Mouse (Mus musculus) heart, embryonic 10.5 days (tissue): ENCODE measurements around the gene Snd1. TPM values are rescaled to one million over a fixed set of nuclear protein-coding genes. Genes with fewer than 3 reads are reported as not detected.

Experiments used
- DNase-seq: peaks from one replicate; pipeline ENCODE4 v3.0.0-alpha.2; 2017; ENCODE audit warnings: low spot score
- H3K27ac ChIP-seq: fragments of 300-500 bp; sonication (generic); 2 replicates; pipeline ENCODE4 v1.5.1; 2016; ENCODE audit warnings: mild to moderate bottlenecking
- H3K27me3 ChIP-seq: fragments of 300-500 bp; sonication (generic); 2 replicates; pipeline ENCODE4 v1.6.1; 2016; ENCODE audit warnings: mild to moderate bottlenecking; ENCODE audit not compliant: poor library complexity, insufficient read depth, severe bottlenecking
- H3K36me3 ChIP-seq: fragments of 300-500 bp; sonication (generic); 2 replicates; pipeline ENCODE4 v1.6.1; 2016; ENCODE audit warnings: mild to moderate bottlenecking, moderate library complexity
- H3K4me1 ChIP-seq: fragments of 300-500 bp; sonication (generic); 2 replicates; pipeline ENCODE4 v1.6.1; 2016; ENCODE audit warnings: mild to moderate bottlenecking
- H3K4me3 ChIP-seq: fragments of 300-500 bp; sonication (generic); 2 replicates; pipeline ENCODE4 v1.5.1; 2016; ENCODE audit warnings: mild to moderate bottlenecking, moderate library complexity
- H3K9me3 ChIP-seq: fragments of 300-500 bp; sonication (generic); 2 replicates; pipeline ENCODE4 v1.6.1; 2016; ENCODE audit warnings: mild to moderate bottlenecking, moderate library complexity
- WGBS: fragments of 180-500 bp; shearing (Covaris S2); methylation state at CpG from one replicate; pipeline ENCODE4 v1.1.7; 2016; 5-methylcytosine and 5-hydroxymethylcytosine counted together
- polyA plus RNA-seq: library from polyadenylated mRNA; unstranded; fragments of >200 nt; fragmentation: Nextera tagmentation; extraction: Ambion mirVana; gene quantifications from 2 replicates; pipeline ENCODE4 v1.2.1, GENCODE M21; 2016

The Snd1 gene
- polyA plus RNA-seq, 1 experiment from 2014 or later = 120 TPM

GRCm38 (mm10) chr6:28470017-28470602, 4.8 kb upstream of the Snd1 start:
- Histone ChIP-seq H3K4me3 (no peak overlapping the region), H3K4me1 (no peaks in the 10 kb centered on the region), H3K9me3 (no peaks in the 10 kb centered on the region), H3K36me3 (no peaks in the 10 kb centered on the region), H3K27me3 (no peaks in the 10 kb centered on the region), H3K27ac (no peak overlapping the region)
- DNase-seq = no peak
- WGBS = 68% methylated on average over 4 of the region's 4 CpGs

GRCm38 (mm10) chr6:28470621-28471020, 4.3 kb upstream of the Snd1 start:
- Histone ChIP-seq H3K9me3 (no peaks in the 10 kb centered on the region), H3K27me3 (no peaks in the 10 kb centered on the region), H3K27ac (no peak overlapping the region), H3K36me3 (no peaks in the 10 kb centered on the region), H3K4me3 (no peak overlapping the region), H3K4me1 (no peaks in the 10 kb centered on the region)
- no peak for DNase-seq
- 74% methylated on average over 5 of the region's 5 CpGs for WGBS

- no peak overlapping the region for H3K4me3 ChIP-seq
- H3K27ac ChIP-seq = no peak overlapping the region
- no peak for DNase-seq
- H3K4me1 ChIP-seq = no peaks in the 10 kb centered on the region
- WGBS = 82% methylated on average over 9 of the region's 9 CpGs
- H3K36me3 ChIP-seq = no peaks in the 10 kb centered on the region
- H3K9me3 ChIP-seq = no peaks in the 10 kb centered on the region
- no peaks in the 10 kb centered on the region for H3K27me3 ChIP-seq
Measured at GRCm38 (mm10) chr6:28471284-28472035, 3.5 kb upstream of the Snd1 start.

- no peaks in the 10 kb centered on the region for H3K27me3 ChIP-seq
- H3K4me3 ChIP-seq = no peak overlapping the region
- no peak for DNase-seq
- H3K9me3 ChIP-seq = no peaks in the 10 kb centered on the region
- H3K36me3 ChIP-seq = no peaks in the 10 kb centered on the region
- H3K4me1 ChIP-seq = 0 out of 2 replicates have a peak, but pooled peaks cover 6% of the 10 kb centered on the region
- 85% methylated on average over 4 of the region's 4 CpGs for WGBS
- no peak overlapping the region for H3K27ac ChIP-seq
Measured at GRCm38 (mm10) chr6:28474211-28474610, 728 bp upstream of the Snd1 start.

GRCm38 (mm10) chr6:28479865-28480751, 5.2 kb downstream of the Snd1 start:
- DNase-seq = peak; percentile 100
- Histone ChIP-seq H3K36me3 (peaks cover 4% of the 10 kb centered on the region), H3K27me3 (no peaks in the 10 kb centered on the region), H3K4me1 (peaks cover 35% of the 10 kb centered on the region), H3K9me3 (no peaks in the 10 kb centered on the region), H3K4me3 (peak overlapping the region; percentile 81), H3K27ac (peak overlapping the region; percentile 91)
- under 1% methylated on average over 68 of the region's 68 CpGs for WGBS

- WGBS = 5% methylated on average over 21 of the region's 21 CpGs
- Histone ChIP-seq H3K9me3 (no peaks in the 10 kb centered on the region), H3K4me1 (peaks cover 38% of the 10 kb centered on the region), H3K4me3 (peak overlapping the region; percentile 81), H3K36me3 (peaks cover 6% of the 10 kb centered on the region), H3K27ac (peak overlapping the region; percentile 91), H3K27me3 (no peaks in the 10 kb centered on the region)
- DNase-seq = no peak
Measured at GRCm38 (mm10) chr6:28480752-28481492, 6.0 kb downstream of the Snd1 start.

GRCm38 (mm10) chr6:28482711-28483315, 7.9 kb downstream of the Snd1 start:
- no peaks in the 10 kb centered on the region for H3K9me3 ChIP-seq
- peaks cover 6% of the 10 kb centered on the region for H3K36me3 ChIP-seq
- no peak overlapping the region for H3K27ac ChIP-seq
- no peak overlapping the region for H3K4me3 ChIP-seq
- no peaks in the 10 kb centered on the region for H3K27me3 ChIP-seq
- H3K4me1 ChIP-seq = peaks cover 46% of the 10 kb centered on the region
- no peak for DNase-seq
- WGBS = 81% methylated on average over 4 of the region's 4 CpGs

GRCm38 (mm10) chr6:28486008-28486407, 11.1 kb downstream of the Snd1 start:
- H3K4me3 ChIP-seq = no peak overlapping the region
- peaks cover 39% of the 10 kb centered on the region for H3K4me1 ChIP-seq

GRCm38 (mm10) chr6:28486471-28486870, 11.5 kb downstream of the Snd1 start:
- Histone ChIP-seq H3K36me3 (peaks cover 23% of the 10 kb centered on the region), H3K27me3 (no peaks in the 10 kb centered on the region)

More at GRCm38 (mm10) chr6:28486008-28486407, 11.1 kb downstream of the Snd1 start:
- 96% methylated on average over 2 of the region's 2 CpGs for whole genome bisulfite sequencing
- H3K9me3 ChIP-seq = no peaks in the 10 kb centered on the region
- DNase-seq = no peak
- H3K27ac ChIP-seq = no peak overlapping the region
- peaks cover 23% of the 10 kb centered on the region for H3K36me3 ChIP-seq
- no peaks in the 10 kb centered on the region for H3K27me3 ChIP-seq

GRCm38 (mm10) chr6:28486905-28487304, 12.0 kb downstream of the Snd1 start:
- no peaks in the 10 kb centered on the region for H3K27me3 ChIP-seq
- H3K4me3 ChIP-seq = no peak overlapping the region
- no peak overlapping the region for H3K27ac ChIP-seq
- H3K9me3 ChIP-seq = no peaks in the 10 kb centered on the region
- no peak for DNase-seq
- H3K4me1 ChIP-seq = peaks cover 30% of the 10 kb centered on the region
- 92% methylated on average over 7 of the region's 7 CpGs for WGBS
- H3K36me3 ChIP-seq = peaks cover 24% of the 10 kb centered on the region

More at GRCm38 (mm10) chr6:28486471-28486870, 11.5 kb downstream of the Snd1 start:
- no peak overlapping the region for H3K4me3 ChIP-seq
- 83% methylated on average over 2 of the region's 2 CpGs for WGBS
- H3K27ac ChIP-seq = no peak overlapping the region
- H3K9me3 ChIP-seq = no peaks in the 10 kb centered on the region
- DNase-seq = no peak
- H3K4me1 ChIP-seq = peaks cover 34% of the 10 kb centered on the region

- Histone ChIP-seq H3K4me3 (no peak overlapping the region), H3K9me3 (no peaks in the 10 kb centered on the region), H3K27me3 (no peaks in the 10 kb centered on the region), H3K36me3 (peaks cover 38% of the 10 kb centered on the region), H3K27ac (no peak overlapping the region), H3K4me1 (peaks cover 17% of the 10 kb centered on the region)
- 93% methylated on average over 1 of the region's 1 CpGs for WGBS
- no peak for DNase-seq
Measured at GRCm38 (mm10) chr6:28488204-28488851, 13.4 kb downstream of the Snd1 start.

- no peak for DNase-seq
- no peaks in the 10 kb centered on the region for H3K9me3 ChIP-seq
- peaks cover 11% of the 10 kb centered on the region for H3K4me1 ChIP-seq
- no peak overlapping the region for H3K27ac ChIP-seq
- no peak overlapping the region for H3K4me3 ChIP-seq
- 88% methylated on average over 5 of the region's 5 CpGs for WGBS
- peaks cover 32% of the 10 kb centered on the region for H3K36me3 ChIP-seq
- no peaks in the 10 kb centered on the region for H3K27me3 ChIP-seq
Measured at GRCm38 (mm10) chr6:28490612-28491011, 15.7 kb downstream of the Snd1 start.
